Mouse (Mus musculus) adrenal gland, adult 8-10 months (tissue): ENCODE data around the gene Mgat4c. TPM values are rescaled to one million over a fixed set of nuclear protein-coding genes. Genes with fewer than 3 reads are reported as not detected.

Source experiments
- microRNA-seq, 2 experiments: library from miRNA; unstranded; fragments of <30 nt; microRNA quantifications; one replicate each; pipeline ENCODE4 v1.2.0; 2022
- total RNA-seq, 4 experiments: library from RNA; stranded (reverse); gene quantifications; 2 replicates each; pipeline ENCODE4 v1.2.4; 2022

Gene Mgat4c
- total RNA-seq, 4 experiments from 2014 or later = 12.9 to 39.0 (median 14.6) TPM

Small RNA genes within 50 kb of the gene (microRNA-seq; reads per million reads assigned to microRNA genes)
- gene Mir3059 = 0.18 to 1.2 reads per million in 2 experiments
